Mouse (Mus musculus): ENCODE measurements around the gene Ubtd2. TPM values are rescaled to one million over a fixed set of nuclear protein-coding genes. Genes with fewer than 3 reads are reported as not detected.
A peak's percentile ranks its signal among the peaks of the same experiment; 100 is the strongest.

Gene Ubtd2
- polyA plus RNA-seq, 1 experiment from 2014 or later = 25.1 TPM

DNA sequence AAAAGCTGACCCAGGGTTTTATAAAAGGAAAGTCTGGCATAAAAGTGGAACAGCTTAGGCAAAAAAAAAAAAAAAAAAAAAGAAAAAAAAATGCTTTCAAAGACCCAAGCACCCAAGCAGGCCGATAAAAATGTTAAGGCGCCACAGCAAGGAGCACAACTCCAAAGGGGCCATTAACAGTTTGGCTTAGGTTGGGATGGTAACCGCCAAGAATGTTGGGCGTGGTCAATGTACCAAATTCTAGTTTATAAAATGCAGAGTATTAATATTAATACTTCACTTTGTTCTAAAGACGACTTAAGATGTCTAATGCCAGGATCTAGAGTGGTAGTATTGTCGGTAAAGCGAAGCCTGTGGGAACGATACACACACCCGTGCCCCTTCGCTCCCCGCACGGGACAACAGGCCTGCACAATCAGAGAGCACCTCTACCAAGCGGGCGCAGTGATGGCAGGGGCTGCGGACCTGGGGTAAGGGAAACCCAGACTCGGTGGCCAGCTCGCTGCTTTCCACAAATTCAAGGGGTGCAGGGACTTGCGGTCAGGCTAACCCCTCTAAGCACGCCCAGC lies 855 bp upstream of the Ubtd2 start:
- H3K4me1 ChIP-seq (ENCODE audit: insufficient read depth, low read depth, low read length) = no peaks in the 10 kb centered on the region; the same call in 1 of the 2 replicates
- H3K27me3 ChIP-seq (replicated peaks; ENCODE audit: insufficient read depth, low read length) = no peaks in the 10 kb centered on the region
- H3K36me3 ChIP-seq (ENCODE audit: insufficient read depth, low read length) = no peaks in the 10 kb centered on the region
- no peak; the same call in 1 of the 2 replicates for ATAC-seq
- H3K27ac ChIP-seq (ENCODE audit: low read length) = peak overlapping the region; percentile 91
- H3K4me2 ChIP-seq (replicated peaks; ENCODE audit: low read depth, low read length) = peak overlapping the region; percentile 85
- peak overlapping the region; percentile 92 for H3K4me3 ChIP-seq (ENCODE audit: low read depth, low read length)
- WGBS = 3% methylated on average over 19 of the region's 19 CpGs
- TF ChIP-seq EP300 (IDR thresholded peaks at IDR 0.05) (no peak), CTCF (IDR thresholded peaks at IDR 0.05) (0 out of 2 replicates have a peak, but pooled peaks have one; percentile 0)
- DNase-seq (ENCODE audit: low spot score) = peak; percentile 51
- peak overlapping the region; percentile 90 for H3K9ac ChIP-seq (replicated peaks; ENCODE audit: low read depth)
- H3K9me3 ChIP-seq (ENCODE audit: low read length) = no peaks in the 10 kb centered on the region

DNA sequence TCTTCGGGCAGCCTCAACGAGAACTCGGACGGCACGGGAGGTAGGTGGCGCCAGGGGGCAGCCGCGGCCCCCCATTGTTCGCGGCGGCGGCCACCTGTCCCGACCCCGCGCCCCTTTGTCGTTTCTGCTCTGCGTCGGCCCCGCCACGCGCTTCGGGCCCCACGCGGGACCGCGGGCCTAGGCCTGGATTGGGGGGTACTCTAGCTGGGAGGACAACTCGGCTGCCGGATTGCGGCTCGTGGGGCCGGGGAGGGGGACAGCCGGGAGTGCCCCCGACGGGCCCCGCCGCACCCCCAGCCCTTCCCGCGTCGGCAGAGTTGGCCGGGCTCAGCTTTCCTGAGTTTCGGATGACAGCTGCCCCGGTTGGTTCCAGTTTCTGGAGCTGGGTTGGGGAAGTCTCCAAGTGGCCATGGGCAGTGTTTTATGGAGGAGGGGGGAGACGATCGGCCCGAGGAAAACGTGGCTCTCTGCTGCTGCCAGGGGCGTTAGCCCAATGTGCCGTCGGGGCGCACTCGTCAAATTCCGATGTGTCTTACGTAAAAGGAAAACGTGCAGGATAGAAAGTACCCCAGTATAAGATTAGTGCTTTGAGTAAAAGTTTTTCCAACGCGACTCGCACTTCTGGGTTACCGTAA lies 454 bp downstream of the Ubtd2 start:
- peak; percentile 9 for ATAC-seq
- Histone ChIP-seq H3K36me3 (ENCODE audit: insufficient read depth, low read length) (no peaks in the 10 kb centered on the region), H3K9me3 (ENCODE audit: low read length) (no peaks in the 10 kb centered on the region), H3K27me3 (replicated peaks; ENCODE audit: insufficient read depth, low read length) (no peaks in the 10 kb centered on the region), H3K27ac (ENCODE audit: low read length) (peak overlapping the region; percentile 91), H3K4me3 (ENCODE audit: low read depth, low read length) (peak overlapping the region; percentile 92), H3K9ac (replicated peaks; ENCODE audit: low read depth) (peak overlapping the region; percentile 90), H3K4me2 (replicated peaks; ENCODE audit: low read depth, low read length) (peak overlapping the region; percentile 85), H3K4me1 (ENCODE audit: insufficient read depth, low read depth, low read length) (no peaks in the 10 kb centered on the region; the same call in 1 of the 2 replicates)
- under 1% methylated on average over 45 of the region's 58 CpGs for WGBS
- DNase-seq (ENCODE audit: low spot score) = peak; percentile 75
- TF ChIP-seq CTCF (IDR thresholded peaks at IDR 0.05) = peak; percentile 49
- TF ChIP-seq EP300 (IDR thresholded peaks at IDR 0.05) = no peak

DNA sequence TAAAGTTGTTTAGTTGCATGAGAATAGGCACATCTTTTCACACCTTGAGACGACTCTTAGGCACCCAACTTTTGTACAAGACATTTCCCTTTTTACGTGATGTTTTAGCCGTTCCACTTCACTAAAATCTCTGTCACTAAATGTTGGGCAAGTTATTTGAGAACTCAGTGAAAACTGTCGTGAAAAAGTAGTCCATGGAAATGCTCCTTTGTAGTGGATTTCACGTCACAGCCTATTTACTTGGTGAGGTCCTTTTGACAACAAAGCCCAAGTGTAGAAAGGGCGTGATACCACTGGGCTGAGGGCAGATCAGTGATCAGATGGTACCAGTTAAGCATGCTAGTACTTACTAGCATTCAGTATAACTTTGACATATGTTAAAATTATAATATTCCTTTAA lies 1.2 kb downstream of the Ubtd2 start:
- Histone ChIP-seq H3K4me2 (replicated peaks; ENCODE audit: low read depth, low read length) (peak overlapping the region; percentile 85), H3K9me3 (ENCODE audit: low read length) (no peaks in the 10 kb centered on the region), H3K9ac (replicated peaks; ENCODE audit: low read depth) (peak overlapping the region; percentile 90; the same call in 1 of the 2 replicates), H3K27ac (ENCODE audit: low read length) (peak overlapping the region; percentile 91; the same call in 1 of the 2 replicates), H3K36me3 (ENCODE audit: insufficient read depth, low read length) (no peaks in the 10 kb centered on the region), H3K4me1 (ENCODE audit: insufficient read depth, low read depth, low read length) (no peaks in the 10 kb centered on the region; the same call in 1 of the 2 replicates), H3K27me3 (replicated peaks; ENCODE audit: insufficient read depth, low read length) (no peaks in the 10 kb centered on the region), H3K4me3 (ENCODE audit: low read depth, low read length) (peak overlapping the region; percentile 92)
- TF ChIP-seq EP300 (IDR thresholded peaks at IDR 0.05) = no peak
- no peak for TF ChIP-seq CTCF (IDR thresholded peaks at IDR 0.05)
- ATAC-seq (no peak), DNase-seq (ENCODE audit: low spot score) (peak; percentile 17)
- 8% methylated on average over 6 of the region's 6 CpGs for WGBS

DNA sequence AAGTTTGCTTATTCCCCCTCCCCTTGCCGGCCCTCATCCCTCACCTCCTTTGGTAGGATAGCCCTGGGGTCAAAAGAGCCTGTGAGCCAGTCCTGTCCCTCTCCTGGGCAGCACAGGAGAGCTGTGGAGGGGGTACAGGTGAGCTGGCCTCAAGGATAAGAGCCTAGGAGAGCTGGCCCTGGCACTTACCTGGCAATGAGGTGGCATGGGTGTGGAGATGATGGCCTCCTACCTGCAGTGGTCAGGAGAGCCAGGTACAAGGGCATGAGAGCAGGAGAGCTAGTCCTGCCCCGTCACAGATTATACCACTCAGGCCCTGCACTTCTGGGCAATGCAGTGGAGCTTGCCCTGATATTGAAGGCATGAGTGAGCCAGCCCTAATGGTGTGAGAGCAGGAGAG lies 9.1 kb downstream of the Ubtd2 start:
- TF ChIP-seq EP300 (IDR thresholded peaks at IDR 0.05) (no peak), CTCF (IDR thresholded peaks at IDR 0.05) (no peak)
- ATAC-seq (peak; percentile 50), DNase-seq (ENCODE audit: low spot score) (peak; percentile 22)
- H3K27ac ChIP-seq (ENCODE audit: low read length) = no peak overlapping the region
- H3K9me3 ChIP-seq (ENCODE audit: low read length) = no peaks in the 10 kb centered on the region
- no peak overlapping the region for H3K4me3 ChIP-seq (ENCODE audit: low read depth, low read length)
- no peaks in the 10 kb centered on the region for H3K4me1 ChIP-seq (ENCODE audit: insufficient read depth, low read depth, low read length)
- H3K36me3 ChIP-seq (ENCODE audit: insufficient read depth, low read length) = no peaks in the 10 kb centered on the region
- 24% methylated on average over 2 of the region's 2 CpGs for WGBS
- H3K27me3 ChIP-seq (replicated peaks; ENCODE audit: insufficient read depth, low read length) = no peaks in the 10 kb centered on the region
- H3K4me2 ChIP-seq (replicated peaks; ENCODE audit: low read depth, low read length) = no peak overlapping the region
- no peak overlapping the region for H3K9ac ChIP-seq (replicated peaks; ENCODE audit: low read depth)

DNA sequence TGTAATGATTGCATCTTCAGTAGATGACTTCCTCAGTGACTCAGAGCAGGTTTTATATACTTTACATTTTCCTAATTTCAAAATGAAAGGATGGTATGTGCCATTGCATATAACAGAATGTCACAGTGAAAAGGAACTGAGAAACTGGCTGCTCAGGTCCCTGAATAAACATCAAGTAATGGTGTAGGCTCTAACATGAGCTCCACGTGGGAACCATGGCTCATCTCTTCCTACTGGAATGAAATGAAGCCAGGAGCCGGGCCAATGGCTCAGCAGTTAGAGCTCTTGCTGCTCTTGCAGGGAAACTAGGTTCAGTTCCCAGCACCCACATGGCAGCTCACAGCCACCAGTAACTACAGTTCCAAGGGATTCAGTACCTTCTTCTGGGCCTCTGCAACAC lies 16.8 kb downstream of the Ubtd2 start:
- Histone ChIP-seq H3K4me2 (replicated peaks; ENCODE audit: low read depth, low read length) (no peak overlapping the region), H3K4me1 (ENCODE audit: insufficient read depth, low read depth, low read length) (no peaks in the 10 kb centered on the region), H3K27ac (ENCODE audit: low read length) (no peak overlapping the region), H3K27me3 (replicated peaks; ENCODE audit: insufficient read depth, low read length) (no peaks in the 10 kb centered on the region), H3K9me3 (ENCODE audit: low read length) (no peaks in the 10 kb centered on the region), H3K9ac (replicated peaks; ENCODE audit: low read depth) (no peak overlapping the region), H3K36me3 (ENCODE audit: insufficient read depth, low read length) (no peaks in the 10 kb centered on the region), H3K4me3 (ENCODE audit: low read depth, low read length) (no peak overlapping the region)
- WGBS = 51% methylated on average over 2 of the region's 2 CpGs
- DNase-seq (ENCODE audit: low spot score) (no peak), ATAC-seq (no peak)
- TF ChIP-seq CTCF (IDR thresholded peaks at IDR 0.05) (no peak), EP300 (IDR thresholded peaks at IDR 0.05) (no peak)

DNA sequence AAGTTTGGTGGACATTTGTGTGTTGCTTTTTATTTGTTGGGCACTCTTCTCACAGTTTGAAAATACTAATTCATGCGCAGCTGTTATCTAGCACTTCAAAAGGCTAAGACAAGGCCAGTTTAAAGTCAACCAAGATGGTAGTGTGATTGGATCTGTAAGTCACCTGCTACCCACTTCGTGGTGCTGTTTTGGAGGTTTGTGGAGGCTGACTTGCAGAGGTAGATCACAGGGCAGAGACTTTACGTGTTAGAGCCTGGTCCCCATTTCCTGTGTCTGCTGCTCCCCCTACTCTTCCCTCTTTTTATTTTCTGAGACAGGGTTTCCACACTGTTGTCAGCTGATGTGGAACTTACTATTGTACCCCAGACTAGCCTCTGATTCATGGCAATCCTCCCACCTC lies 19.6 kb downstream of the Ubtd2 start:
- ATAC-seq (no peak), DNase-seq (ENCODE audit: low spot score) (no peak)
- no peaks in the 10 kb centered on the region for H3K9me3 ChIP-seq (ENCODE audit: low read length)
- TF ChIP-seq EP300 (IDR thresholded peaks at IDR 0.05) = no peak
- no peak for TF ChIP-seq CTCF (IDR thresholded peaks at IDR 0.05)
- H3K4me3 ChIP-seq (ENCODE audit: low read depth, low read length) = no peak overlapping the region
- H3K4me2 ChIP-seq (replicated peaks; ENCODE audit: low read depth, low read length) = no peak overlapping the region
- no peak overlapping the region for H3K27ac ChIP-seq (ENCODE audit: low read length)
- H3K27me3 ChIP-seq (replicated peaks; ENCODE audit: insufficient read depth, low read length) = no peaks in the 10 kb centered on the region
- no peak overlapping the region for H3K9ac ChIP-seq (replicated peaks; ENCODE audit: low read depth)
- 90% methylated on average over 3 of the region's 3 CpGs for WGBS
- no peaks in the 10 kb centered on the region for H3K36me3 ChIP-seq (ENCODE audit: insufficient read depth, low read length)
- no peaks in the 10 kb centered on the region for H3K4me1 ChIP-seq (ENCODE audit: insufficient read depth, low read depth, low read length)

Data from lung, postnatal 0 days (tissue).